Mouse (Mus musculus): ENCODE data around the gene Has3.

- no peak for TF ChIP-seq CTCF (IDR thresholded peaks at IDR 0.05; ENCODE audit: borderline replicate concordance, control insufficient read depth, extremely low read depth, insufficient read depth, low read length, poor library complexity)
- TF ChIP-seq POLR2A (IDR thresholded peaks at IDR 0.05; ENCODE audit: control insufficient read depth, extremely low read depth, insufficient read depth, low read length, poor library complexity) = no peak
Observed at GRCm38 (mm10) chr8:106839209-106840001, 30.6 kb upstream of the Has3 start.

Measured in thymus, adult 2 months (tissue).